Mouse (Mus musculus) kidney, postnatal 14 days (tissue): ENCODE data around the gene Dlec1.

Experiments
- DNase-seq: peaks from one replicate; pipeline ENCODE4 v3.0.0; 2022; ENCODE audit warnings: mixed read lengths

Dlec1 gene

DNA sequence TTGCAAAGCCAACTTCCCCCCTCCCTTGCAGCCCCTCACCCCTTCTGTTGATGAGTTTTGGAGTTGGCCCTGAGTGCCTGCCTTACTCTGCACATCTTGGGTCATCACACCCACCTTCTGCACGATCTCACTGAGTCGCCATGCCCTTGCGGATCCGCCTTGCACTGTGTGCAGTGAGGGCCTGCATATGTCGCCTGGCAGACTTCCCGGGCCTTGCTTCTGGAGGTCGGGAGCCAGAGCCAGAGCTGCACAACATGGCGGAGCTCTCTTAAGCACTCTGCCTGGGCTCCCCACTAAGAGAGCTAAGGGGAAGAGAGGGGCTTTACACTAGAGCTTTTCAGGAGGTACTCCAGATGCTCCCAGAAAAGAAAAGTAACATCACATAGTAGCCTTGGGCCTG is 42.4 kb downstream of the Dlec1 start:
- DNase-seq: no peak

DNA sequence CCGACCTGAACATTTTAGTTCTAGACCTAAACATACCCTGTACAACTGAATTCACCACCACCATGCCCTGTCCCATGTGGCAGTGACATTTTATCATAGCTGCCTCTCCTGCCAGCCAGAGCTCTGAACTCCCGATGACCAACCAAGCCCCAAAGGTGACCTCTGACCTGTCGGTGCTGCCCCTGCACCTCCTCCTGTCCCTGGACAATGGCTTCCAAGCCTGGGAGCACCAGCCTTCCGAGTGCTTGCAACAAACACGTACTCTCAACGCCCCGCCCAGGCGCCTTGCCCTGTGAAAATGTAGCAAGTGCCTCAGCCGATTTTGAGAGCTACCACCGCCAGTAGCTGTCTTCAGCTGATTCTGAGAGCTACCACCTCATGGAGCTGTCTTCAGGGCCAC is 42.9 kb downstream of the Dlec1 start:
- no peak for DNase-seq

DNA sequence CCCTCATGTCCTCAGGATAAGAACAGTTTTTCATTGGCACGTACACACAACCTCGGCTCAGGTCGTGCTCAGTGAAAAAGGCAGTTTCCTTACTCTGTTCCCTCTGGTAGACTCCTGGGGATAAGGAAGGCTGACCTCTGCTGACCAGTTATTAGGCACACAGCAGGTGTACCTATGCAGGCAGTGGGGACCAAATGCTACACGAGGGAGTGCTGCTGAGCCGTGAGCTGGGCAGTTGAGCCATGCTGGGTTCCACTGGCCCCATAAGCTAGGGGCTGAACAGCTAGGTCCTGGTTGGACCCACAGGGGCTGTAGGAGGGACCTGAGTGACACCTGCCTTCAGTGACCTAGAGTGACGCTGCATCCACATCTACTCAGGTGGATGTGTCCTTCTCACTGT is 43.4 kb downstream of the Dlec1 start:
- no peak for DNase-seq

DNA sequence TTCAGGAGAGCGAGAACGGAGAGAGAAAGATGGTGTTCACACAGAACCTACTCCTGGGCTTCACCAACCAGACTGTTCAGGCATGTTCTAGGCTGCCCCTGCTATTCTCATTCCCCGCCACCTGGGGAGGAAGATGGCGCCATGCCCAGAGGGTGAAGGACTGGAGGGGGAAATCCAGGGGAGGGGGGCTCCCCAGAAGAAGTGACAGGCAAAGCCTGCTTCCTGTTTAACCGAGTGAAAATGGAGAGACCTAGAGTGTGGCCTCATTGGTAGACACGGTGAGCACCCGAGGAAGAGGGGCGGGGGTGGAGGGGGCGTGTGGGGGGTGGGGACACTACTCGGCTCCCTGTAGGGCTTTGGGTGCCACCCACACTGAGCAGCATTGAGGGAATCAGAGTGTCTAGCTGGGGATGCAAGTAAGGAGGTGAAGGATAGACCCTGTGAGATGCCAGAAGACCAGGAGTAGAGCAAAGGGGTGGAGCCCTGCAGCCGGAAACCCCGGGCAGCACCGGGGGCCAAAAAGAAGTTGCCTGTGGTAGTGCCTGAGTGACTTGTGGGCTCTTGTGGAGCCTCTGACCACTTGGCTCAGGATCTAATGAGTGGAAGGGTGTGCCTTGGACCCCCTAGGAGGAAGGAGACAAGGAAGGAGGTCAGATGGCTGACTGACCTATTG is 44.0 kb downstream of the Dlec1 start:
- no peak for DNase-seq

DNA sequence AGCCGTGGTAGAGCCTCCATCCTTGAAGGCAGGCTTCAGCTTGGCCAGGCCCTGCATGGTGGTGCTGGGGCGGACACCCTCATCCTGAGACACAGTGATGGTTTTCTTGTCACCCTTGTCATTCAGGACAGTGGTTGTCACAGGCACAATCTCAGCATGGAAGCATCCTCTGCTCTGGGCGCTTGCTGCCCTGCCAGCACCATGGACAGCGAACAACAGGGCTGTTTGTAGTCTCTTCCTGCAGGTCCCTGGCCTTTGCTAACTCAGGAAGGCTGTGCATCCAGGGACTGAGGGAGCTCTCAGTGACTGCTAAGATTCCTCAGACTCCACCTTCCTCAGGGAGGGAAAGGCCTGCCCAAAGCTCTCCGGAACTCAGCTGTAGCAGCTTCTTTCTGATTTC is 47.3 kb downstream of the Dlec1 start:
- DNase-seq: peak; percentile 67

DNA sequence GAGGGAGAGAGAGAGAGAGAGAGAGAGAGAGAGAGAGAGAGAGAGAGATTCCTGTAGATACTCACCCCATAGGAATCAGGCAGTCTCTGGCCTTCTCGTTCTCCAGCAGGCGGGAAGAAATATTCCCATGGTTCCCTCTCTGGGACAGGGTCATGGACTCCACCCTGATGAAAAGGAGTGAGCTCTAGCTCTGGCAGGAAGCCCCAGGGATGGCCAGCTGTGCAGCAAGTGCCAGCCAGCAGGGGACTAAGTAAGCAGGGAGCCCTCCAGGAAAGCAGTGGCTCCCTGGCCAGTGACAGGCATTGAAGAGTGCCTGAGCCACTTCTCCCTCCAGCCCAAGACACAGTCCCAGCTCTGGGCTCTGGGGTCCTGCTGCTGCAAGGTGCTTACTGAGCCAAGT is 49.5 kb downstream of the Dlec1 start:
- DNase-seq: no peak

DNA sequence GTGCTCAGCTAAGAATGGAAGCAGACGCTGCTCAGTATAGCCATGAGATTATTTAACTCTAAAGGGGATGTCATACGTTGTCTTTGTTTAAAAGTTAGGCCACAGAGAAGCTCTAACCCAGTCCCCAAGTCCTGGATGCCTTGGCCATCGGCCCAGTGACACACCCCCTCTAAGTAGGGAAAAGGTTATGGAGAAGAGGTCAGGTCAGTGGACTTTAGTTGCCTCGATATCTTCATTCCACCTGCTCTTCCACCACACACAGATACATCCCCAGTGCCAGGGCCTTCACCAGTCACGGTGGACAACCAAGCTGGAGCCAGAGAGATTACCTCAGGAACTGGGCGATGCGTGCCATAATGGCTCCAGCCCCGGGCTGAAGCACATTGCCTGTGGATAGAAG is 53.1 kb downstream of the Dlec1 start:
- DNase-seq: peak; percentile 72

DNA sequence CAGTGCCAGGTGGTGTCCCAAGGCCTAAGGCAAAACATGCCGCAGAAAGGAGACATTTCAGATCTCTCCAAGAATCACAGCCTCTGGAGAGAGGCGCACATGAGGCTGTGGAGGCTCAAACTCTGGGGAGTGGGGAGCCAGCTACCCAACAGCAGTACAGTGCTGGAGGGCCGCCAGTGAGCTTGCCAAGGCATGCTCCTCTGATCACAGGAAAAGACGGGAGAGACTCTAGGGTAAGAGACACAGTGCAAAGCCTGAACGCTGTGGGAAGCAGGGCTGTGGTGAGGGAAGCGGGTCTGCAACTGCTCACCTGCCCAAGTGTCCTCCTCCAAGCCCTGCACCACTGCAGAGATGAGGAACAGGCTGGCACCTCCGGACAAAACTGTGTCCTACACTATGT is 53.5 kb downstream of the Dlec1 start:
- DNase-seq: peak; percentile 40

DNA sequence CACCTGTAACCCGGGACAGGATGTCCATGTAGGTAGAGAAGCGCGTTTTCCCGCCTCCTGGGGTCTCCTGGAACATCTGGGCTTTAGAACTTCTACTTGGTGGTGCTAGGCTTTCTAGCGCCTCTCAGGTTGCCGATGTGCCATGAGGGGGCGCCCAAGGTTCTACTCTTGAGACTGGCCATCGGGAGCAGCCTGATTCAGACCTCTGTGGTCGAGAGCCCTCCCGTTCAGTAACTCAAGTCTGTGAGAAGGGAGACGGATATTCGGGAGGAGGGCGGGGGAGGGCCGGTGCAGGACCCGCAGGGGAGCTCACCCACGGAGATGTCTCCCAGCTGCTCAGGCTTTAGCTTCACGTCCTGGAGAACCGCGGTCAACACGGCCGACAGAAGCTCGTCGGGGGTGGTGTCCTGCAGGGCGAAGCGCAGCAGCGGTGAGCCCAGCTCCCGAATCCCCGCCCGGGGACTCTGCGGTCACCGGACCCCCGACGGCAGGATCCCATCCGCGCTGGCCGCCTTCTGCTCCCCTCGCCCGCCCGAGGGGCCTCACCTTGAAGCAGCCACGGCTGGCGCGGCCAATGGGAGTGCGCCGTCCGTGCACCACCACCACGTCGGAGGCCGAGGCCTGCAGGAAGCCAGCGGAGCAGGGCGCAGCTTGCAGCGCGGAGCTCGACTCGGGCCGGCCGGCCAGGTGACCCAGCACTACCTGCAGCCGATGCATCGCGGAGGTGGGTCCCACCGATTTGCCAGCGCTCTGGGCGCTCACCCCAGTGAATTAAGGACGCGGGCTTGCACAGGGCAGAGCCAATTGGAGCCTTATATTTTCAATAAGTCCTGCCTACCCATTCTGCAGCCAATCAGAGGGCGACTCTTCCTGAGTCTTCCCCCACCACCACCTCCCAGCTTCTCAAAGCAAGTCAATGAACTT is 54.3 kb downstream of the Dlec1 start, which contains the start of gene Acaa1b:
Gene Acaa1b, minus strand, starts transcription at position 816 of the 924 bp plus-strand sequence.
- DNase-seq: peak; percentile 91

DNA sequence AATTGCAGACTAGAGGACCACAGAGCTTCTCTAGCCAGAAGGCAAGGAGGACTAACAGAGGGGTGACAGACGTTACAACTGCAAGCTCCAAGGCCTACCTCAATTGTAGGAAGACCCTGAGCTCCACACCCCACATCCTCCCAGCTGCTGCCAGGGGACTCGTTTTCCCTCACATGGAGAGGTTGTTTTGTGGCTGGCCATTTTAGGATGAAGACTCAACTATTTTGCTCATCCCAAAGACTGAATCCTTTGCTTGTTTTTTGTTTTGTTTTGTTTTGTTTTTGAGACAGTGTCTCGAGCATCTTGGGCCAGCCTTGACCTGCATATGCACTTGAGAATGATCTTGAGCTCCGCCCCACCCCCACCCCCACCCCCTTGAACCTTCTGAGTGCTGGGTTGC is 56.6 kb downstream of the Dlec1 start, which contains the start of gene Gm47289:
Gene Gm47289, plus strand, starts transcription at position 301 of the 400 bp plus-strand sequence.
- DNase-seq: no peak

DNA sequence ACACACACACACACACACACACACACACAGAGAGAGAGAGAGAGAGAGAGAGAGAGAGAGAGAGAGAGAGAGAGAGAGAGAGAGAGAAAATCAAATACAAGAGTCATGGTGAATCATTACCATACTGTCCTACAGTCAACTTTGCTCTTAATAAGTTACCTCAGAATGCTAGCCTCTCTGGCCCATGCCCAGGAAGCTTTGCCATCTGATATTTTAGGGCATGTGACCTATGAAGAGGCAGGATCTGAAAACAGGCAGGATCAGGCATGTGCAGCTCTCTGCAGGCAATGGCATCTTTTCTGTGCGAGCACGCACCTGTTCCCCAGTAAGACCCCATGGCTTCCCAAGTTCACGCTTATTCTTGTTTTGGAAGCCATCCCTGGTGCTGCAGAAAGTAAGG is 58.4 kb downstream of the Dlec1 start:
- DNase-seq: peak; percentile 85

DNA sequence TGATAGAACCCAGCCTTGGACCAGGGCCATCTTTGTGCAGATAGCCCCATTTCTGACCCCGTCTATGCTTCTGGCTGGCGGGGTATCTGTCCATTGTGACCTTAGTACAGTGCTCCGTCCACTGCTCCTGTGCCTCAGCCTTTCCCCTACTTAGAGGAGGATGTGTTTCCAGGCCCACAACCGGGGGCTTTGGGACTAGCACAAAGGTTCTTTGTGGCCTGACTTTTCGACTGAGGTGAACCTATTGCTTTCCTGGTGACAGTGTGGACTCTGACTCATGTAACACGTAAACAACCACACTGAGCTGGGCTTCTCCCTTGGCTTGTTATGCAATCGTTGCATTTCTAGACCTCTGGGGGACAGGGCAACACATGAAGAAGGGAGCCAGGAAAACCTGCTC is 62.5 kb downstream of the Dlec1 start:
- peak; percentile 61 for DNase-seq

DNA sequence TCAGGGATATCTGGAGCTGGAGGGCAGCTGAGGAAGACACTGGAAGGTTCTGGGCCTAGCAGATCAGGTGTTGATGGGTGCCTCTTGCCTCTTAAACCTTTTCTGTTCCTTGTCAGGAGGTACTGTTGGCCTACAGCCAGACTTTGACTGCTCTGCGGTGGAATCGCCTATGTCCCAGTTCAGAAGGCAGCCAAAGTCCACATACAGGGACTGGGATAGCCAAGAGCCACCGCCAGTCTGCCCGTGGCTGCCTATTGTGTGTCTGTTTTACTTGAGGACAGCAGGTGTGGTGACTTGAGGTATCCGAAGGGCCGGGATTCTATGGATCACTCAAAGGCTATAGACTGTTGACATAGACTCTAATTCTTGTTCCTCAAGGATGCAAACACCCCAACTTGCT is 63.3 kb downstream of the Dlec1 start:
- peak; percentile 82 for DNase-seq

DNA sequence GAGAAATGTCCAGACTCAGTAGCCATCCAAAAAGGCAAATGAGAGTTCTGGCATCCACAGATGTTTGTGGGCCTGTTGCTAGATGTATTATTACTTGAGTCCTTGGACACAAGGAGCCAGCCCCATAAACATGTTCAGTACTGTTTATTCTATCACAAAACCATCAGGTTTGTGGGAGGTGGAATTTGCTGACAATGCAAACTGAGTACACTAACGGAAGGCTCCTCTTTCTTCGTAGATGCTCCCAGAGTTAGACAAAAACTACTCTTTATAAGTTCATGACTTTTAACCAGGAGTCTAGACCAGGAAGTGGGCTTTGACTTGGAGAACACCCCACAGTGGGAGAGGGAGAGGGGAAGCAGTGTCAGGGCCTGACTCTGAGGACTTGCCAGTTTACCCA is 65.3 kb downstream of the Dlec1 start:
- DNase-seq: no peak

DNA sequence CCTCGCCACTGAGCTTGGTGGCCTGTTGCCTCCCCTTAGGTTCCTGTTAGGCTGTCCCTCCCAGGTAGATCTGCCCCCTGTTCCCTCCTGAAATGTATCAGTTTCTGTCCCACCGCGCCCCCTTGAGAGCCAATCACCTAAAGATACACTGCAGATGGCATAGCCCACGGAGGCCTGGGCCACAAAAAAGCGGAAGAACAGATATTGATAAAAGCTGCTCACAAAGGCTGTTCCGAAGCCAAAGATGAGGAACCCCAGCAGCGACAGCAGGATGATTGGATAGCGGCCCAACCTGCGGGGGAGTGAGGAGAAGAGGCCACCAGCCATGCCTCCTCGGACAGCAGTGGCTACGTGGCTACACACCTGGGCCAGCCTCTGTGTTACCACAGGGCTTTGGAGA is 77.0 kb downstream of the Dlec1 start:
- DNase-seq: no peak

DNA sequence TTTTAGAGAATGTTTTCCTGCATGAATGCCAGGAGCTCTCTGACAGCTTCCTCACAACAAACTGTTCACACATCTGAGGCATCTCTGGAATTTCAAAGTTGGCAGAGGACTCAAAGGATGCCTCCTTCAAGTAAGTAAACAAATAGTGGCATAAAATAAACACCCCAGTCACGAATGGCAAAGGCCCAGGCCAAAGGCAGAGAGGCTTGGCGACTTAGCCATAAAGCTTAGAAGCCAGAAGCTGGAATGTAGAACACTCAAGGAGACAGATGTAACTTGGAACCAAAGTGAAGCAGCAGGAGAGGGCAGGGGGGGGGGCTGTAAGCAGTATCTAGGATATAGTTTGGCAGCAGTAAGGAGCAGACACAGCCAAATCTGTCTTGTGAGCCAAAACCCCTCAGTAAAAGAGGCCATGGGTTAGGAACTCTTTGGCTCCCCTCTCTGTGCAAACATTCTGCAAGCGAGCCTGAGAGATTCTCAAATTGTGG is 79.0 kb downstream of the Dlec1 start:
- peak; percentile 65 for DNase-seq

DNA sequence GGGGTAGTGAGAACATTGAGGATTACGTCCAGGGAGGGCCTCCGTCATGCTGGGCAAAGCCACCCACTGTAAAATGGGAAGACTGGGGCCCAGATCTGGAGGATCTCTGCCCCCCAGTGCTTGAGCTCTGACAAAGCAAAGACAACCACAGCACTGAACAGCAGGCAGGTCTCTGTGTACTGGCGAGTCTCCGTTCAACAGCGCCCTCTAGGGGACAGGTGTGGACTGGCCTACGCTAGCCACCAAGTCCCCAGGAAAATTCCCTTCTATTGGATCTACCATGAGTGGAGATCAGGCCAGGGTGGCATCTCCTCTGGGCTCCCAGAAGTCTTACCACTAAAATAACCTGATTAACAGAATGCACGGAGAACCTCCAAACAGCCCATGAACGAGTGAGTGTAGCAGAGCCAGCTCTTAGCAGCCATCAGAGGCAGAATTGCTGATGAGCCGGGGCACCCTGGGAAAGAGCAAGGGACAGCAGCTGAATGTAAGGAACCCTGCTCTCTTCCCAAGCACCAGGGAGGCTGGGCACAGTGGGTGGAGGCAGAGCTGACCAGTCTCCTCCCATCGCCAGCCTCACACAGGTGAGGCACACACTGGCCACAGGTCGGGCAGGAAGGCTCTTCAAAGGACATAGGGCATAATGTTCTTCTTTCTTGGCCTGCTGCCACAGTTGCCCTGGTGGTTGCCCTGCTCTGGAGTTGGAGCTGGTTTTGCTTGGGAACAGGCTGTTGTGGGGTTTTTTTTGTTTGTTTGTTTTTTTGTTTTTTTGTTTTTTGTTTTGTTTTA is 90.1 kb downstream of the Dlec1 start:
- peak; percentile 83 for DNase-seq
